Mouse (Mus musculus) forelimb bud, embryonic 11.5 days (tissue): ENCODE measurements at regions not wholly inside any gene's neighbourhood (a gene's known extent, or its start where the extent isn't known, plus 50 kb on each side); places are given as distances from the start of the nearest gene placed in this dataset.
A peak's percentile ranks its signal among the peaks of the same experiment; 100 is the strongest.

ENCODE experiments used
- DNase-seq: peaks from one replicate; pipeline ENCODE4 v3.0.0-alpha.2; 2012; ENCODE audit warnings: low read depth, low spot score

- DNase-seq, result no peak
Observed at GRCm38 (mm10) chr3:132484814-132485213, 144.8 kb upstream of the Gimd1 start.

- DNase-seq, result no peak
Observed at GRCm38 (mm10) chr3:132485553-132485952, 144.1 kb upstream of the Gimd1 start.

DNA sequence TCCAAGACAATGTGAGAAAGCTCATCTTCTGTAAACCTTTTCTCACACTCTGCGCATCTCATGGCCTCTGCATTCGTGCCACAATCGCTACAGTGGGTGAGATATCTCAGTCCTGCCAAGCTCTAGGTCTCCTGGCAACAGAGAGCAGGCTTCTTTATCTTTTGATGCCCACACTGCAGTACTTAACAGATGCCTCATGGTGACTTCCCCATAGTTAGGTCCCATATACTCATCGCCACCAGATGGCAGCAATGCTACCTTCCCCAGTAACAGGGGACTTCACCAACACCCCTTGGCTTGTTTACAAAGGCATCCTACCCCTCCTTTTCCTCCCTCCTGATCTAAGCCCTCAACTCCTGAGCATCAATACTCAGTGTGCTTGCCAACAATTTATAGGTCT, 123.5 kb upstream of the Gimd1 start:
- peak; percentile 78 for DNase-seq

GRCm38 (mm10) chr3:132510240-132510639, 119.4 kb upstream of the Gimd1 start:
- no peak for DNase-seq

- DNase-seq, result peak; percentile 35
Observed at GRCm38 (mm10) chr3:132512526-132513102, 117.0 kb upstream of the Gimd1 start.

- no peak for DNase-seq
Observed at GRCm38 (mm10) chr3:132533323-132533904, 96.2 kb upstream of the Gimd1 start.

DNA sequence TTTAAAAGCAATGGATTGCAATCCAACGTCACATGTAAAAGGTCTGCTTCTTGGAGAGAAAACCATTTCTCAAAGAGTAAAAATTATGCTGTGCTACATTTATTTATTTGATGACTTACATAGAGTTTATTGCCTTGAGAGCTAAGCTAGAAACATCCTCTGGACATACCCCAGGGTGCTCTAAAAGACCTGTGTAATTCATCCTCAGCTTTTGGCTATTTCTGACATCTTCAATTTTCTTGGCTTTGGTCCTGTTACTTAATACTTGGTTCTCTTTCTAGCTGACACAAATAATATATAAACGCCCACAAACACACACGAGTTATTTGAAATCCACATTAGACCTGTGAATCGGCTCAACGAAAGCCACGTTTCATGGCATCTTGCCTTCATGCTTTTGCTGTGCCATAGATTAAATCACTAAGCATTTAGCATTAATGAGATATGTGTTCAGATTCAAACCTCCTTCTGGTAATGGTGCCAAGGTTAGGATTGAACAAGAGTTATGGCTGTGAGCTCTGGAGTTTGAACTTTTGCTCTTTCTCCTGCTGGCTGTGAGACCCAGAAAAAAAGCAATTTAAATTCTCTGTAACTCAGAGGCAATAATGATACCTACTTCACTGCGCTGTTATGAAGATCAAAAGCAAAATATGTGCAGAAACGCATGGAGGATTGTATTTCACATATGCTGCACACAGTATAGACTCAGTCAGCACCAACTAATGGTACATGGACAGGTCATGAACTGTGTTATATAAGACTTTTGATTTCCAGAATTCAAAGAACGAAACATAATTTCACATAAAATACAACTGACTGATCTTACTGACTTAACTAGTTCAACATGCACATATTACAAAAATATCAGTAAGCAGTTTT, 89.6 kb upstream of the Gimd1 start:
- DNase-seq, result no peak

DNA sequence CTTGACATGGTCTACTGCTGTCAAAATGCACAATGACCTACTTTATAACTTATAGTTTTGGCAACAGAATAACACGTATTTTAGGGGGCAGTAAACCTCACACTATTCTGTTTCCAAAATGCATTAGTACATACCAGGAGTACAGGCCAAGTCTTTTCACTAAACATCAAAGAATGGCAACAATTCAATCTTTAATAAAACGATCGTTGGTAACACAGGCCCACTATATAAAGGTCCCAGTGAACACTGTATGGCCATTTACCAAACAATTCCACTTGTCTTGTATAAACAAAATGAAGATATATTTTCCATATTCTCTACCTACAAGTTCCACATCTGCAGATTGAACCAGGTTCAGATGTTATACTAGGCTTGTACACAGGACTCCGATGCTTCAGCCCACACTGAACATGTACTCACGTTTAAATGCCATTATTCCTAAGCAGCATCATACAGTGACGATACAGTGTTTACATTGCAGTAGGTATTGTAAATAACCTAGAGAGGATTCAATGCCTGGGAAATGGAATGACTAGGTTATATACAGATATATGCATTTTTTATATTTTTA, 78.3 kb upstream of the Gimd1 start:
- DNase-seq, result no peak

GRCm38 (mm10) chr3:132565755-132566154, 63.9 kb upstream of the Gimd1 start:
- no peak for DNase-seq

DNA sequence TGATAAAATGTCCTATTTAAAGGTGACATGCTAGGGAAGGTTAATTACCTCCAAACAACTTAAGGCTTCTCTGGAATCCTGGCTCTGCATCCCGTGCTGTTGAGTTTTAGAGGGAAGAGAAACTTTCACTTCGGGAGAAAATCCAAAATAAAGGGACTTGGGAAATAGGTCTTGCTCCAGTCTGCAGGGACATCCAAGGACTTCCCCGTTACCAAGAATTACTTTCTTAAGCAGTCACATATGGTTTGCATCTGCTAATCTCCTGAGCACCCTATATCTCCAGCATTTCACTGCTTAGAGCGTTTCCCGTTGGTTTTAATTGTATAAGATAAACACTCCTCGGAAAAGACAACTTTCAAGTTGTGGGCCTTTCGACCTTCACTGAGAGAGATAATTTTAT, 63.3 kb upstream of the Gimd1 start:
- no peak for DNase-seq
